Mouse (Mus musculus) embryo, embryonic 11.5 days (tissue): ENCODE results near the gene AW822073.
"Not testable (repeated sequence)": the region's sequence is repeated elsewhere in the genome, so short reads cannot be mapped to it uniquely, and the experiment has no call there.

Experiments
- DNase-seq: peaks from one replicate; pipeline ENCODE4 v3.0.0-alpha.2; 2012; ENCODE audit warnings: low read depth, low spot score

Gene AW822073

DNA sequence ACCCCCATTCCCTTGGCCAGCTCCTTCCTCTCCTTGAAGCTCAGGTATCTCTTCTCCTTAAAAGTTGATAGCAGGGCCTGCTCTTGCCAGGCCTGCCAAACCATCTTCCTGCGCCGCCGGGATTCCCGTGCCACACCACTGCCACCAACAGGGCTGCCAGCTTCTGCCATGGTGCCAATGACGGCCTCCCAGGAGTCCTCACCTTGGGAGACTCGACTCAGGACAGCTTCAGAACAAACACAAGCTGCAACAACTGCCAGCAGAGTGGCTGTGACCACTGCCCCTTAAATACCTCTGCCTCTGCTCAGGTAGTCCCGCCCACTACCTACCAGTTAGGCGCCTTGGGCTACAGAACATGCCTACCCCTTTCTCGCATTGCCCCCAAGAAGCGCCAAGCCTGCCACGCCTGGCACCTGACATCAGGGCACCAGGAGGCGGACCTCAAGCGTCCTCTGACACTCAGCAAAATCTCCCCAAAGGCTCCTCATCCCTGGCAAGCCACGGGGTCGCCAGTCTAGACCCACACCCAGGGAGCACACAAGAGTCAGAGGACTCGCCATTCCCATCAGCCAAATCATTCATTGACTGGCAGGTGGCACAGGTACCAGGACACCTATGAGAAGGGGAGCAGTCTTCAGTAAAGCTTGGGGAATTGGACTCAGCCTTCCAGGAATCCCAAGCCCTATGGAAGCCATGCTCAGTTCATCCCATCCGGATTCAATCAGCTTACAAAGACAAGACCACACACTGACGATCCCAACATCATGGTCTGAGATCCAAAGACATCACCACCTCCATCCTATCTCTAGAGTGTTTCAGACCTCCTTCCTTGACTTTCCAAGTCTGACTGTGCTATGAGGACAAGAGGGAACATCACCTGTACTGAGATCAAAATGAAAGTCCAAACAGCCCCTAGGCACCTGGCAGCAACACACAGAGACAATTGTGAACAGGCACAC is at the start of gene AW822073:
Gene AW822073 (minus strand): TSS at position 104 of the 959 bp plus-strand sequence.
- DNase-seq: not testable (repeated sequence)

DNA sequence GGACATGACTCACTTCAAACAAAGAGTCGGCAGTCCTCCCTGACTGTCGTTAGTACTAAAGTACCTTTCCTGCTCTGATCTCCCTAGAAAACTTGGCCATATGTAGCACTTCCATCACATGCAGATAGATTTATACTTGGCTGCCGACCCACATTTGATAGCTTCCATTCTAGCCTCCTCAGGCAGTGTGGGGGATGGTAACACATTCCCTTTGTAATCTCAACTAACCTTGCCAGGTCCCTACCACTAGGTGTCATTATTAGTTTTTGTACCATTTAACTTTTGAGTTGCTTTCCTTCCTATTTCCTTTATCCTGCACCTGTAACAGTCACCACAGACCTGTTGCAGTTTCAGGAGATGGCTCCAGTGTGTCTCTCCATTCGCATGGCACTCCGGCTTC is 33.7 kb upstream of the AW822073 start:
- DNase-seq: no peak

DNA sequence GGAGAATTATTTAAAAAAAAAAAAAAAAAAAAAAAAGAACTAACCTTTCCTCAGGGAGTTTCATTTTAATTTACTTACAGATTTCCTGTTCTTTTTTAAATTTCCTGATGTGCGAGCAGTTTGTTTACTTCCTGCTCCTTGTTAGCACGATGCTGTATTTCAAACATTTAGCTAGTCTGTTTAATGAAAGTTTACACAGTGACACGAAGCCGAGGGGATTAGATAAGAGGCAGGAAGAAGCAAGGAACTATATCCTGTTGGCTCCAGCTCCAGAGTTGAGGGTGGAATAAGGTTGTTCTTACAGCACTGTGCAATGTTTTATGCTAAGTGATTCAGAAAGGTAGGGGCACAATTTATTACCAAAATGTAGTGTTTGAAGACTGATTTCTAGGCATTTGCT is 31.2 kb upstream of the AW822073 start:
- no peak for DNase-seq

DNA sequence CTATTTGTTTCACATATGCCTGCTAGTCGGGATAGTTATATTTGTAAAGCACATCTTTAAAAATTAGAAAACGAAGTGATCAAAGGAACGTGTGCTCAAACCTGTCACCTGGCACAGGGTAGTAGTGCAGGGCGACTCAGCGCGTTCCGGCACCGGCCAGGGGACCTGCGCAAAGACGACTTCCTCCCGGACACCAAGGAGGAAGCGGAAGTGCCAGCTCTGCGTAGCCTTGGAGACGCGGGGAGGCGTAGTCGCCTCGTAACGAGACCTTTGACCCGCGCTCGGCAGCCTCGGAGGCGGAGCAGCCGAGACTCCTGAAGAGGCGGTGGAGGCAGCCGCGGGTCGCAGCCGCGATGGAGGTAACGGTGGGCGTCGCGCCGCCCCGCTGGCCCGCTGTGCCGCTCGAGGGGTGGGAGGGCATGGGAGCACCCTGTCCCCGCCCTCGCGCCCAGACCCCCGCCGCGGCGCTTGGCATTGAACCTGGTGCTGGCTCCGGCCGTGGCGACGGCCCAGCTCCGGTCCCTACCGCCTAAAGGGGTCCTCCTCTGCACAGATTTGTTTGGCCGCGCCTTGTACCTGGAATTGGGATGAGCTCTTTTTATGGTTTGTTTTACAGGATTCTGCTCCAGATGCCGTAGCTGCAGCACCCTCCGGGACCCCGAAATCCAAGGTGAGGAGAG is 30.6 kb upstream of the AW822073 start, which contains the start of gene Gcc2:
Gene Gcc2 (plus strand): TSS at position 285 of the 680 bp plus-strand sequence.
- peak; percentile 90 for DNase-seq

DNA sequence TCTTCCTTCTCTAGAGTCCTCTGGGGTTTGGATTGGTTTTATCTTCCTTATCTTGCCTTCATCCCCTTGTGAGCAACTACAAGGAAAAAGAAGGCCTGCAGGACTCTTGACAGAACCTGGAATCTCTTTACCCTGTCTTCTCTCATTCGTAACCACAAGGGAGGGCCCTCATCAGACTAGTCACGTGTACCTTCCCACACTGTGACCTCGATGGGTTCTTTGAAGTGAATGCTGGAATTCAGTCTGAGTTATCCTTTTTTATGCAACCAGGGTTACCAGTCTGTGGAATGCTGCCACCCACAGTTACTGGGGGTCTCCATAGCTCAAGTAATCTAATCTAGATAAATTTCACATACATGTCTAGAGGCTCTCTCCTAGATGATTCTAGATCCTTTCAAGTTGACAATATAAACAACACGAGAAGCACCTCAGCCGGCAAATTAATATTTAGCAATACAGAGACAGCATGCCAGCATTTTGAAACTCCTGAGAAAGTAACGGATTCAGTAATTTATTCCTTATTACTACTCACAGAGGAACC is 30.0 kb upstream of the AW822073 start:
- DNase-seq: no peak

DNA sequence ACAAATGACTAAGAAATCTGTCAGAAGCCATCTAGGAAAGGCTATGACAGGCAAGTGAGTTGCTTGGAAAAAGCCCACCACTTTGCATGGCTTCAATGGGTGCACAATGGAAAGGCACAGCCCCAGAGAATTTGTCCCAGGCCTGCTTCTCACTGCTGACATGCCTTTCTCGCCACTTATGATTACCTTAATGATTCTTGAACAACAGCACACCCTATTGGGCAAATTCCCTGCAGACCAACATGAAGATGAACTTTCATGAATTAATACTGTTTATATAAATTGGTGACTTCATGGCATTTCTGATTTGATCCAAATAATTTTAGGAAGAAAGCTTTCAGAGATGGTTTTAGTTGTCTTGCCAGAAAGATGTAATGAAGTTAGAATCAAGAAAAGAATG is 24.8 kb upstream of the AW822073 start:
- DNase-seq: no peak

DNA sequence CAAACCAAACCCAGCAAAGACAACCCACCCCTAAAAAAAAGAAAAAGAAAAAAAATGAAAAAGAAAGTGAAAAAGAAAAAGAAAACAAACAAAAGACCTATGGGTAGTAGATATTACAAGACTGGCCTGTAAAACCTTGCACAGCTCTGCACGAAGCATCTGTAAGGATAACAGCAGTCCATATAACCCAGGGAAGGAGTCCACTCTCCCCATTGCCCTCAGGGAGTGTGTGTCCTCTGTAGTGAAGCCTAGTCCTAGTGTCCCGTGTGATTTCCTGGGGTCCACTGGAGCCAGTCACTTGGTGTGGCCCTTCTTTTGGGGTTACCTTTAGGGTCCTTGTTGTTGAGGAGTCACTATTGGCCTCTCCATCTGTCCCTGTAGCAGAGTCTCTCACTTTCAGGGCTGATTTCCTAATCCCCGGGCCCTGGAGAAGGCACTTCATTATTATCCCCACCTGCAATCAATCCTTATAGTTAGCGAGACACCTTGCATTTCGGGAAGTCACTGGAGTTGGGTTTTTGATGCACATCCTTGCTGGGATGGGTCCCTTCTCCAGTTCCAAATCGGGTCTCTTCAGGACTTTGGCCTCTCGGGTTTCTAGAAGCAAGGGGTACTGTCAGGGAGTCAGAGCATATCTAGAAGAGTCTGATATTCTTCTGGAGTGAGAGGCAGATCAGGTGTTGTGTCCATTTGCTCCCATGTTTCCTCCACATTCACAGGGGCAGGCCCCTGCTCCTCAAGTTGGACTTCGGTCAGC is 14.4 kb upstream of the AW822073 start:
- DNase-seq: not testable (repeated sequence)

DNA sequence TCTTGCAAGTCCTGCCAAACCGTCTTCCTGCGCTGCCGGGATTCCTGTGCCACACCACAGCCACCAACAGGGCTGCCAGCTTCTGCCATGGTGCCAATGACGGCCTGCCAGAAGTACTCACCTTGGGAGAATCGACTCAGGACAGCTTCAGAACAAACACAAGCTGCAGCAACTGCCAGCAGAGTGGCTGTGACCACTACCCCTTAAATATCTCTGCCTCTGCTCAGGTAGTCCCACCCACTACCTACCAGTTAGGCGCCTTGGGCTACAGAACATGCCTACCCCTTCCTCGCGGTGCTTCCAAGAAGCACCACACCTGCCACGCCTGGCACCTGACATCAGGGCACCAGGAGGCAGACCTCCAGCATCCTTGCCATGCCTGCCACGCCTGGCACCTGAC is 11.9 kb upstream of the AW822073 start, which contains the start of gene Gm4981:
Gene Gm4981 (minus strand): TSS at position 89 of the 400 bp plus-strand sequence.
- DNase-seq: no peak

DNA sequence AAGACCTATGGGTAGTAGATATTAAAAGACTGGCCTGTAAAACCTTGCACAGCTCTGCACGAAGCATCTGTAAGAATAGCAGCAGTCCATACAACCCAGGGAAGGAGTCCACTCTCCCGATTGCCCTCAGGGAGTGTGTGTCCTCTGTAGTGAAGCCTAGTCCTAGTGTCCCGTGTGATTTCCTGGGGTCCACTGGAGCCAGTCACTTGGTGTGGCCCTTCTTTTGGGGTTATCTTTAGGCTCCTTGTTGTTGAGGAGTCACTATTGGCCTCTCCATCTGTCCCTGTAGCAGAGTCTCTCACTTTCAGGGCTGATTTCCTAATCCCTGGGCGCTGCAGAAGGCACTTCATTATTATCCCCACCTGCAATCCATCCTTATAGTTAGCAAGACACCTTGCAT is 10.3 kb upstream of the AW822073 start:
- DNase-seq: not testable (repeated sequence)

DNA sequence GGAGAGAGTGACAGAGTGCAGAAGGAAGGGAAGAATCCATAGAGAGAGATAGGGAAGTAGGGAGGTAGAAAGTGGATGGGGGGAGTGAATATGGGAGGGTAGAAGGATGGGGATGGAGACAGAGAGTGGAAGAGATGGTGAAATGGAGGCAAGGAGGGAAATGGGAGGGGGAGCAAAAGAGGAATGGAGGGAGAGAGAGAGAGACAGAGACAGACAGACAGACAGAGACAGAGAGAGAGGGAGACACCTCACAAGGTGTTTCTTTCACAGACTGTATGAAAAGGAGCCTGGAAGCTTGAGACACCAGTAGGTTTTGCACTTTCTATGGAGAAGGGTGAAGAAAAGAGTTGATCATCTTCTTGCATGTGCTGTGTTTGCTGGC is 9.0 kb upstream of the AW822073 start:
- DNase-seq: not testable (repeated sequence)

DNA sequence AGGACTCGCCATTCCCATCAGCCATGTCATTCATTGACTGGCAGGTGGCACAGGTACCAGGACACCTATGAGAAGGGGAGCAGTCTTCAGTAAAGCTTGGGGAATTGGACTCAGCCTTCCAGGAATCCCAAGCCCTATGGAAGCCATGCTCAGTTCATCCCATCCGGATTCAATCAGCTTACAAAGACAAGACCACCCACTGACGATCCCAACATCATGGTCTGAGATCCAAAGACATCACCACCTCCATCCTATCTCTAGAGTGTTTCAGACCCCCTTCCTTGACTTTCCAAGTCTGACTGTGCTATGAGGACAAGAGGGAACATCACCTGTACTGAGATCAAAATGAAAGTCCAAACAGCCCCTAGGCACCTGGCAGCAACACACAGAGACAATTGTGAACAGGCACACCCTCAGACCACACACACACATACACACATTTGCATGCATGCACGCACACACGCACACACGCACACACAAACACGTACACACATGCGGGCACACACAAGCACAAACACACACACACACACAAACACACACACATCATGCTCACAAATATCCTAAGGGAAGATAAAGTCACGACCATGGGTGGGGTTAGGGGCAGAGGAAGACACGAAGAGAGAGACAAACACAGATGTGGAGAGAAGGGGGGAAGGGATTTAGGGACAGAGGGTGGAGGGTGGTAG is 8.5 kb upstream of the AW822073 start:
- DNase-seq: not testable (repeated sequence)

DNA sequence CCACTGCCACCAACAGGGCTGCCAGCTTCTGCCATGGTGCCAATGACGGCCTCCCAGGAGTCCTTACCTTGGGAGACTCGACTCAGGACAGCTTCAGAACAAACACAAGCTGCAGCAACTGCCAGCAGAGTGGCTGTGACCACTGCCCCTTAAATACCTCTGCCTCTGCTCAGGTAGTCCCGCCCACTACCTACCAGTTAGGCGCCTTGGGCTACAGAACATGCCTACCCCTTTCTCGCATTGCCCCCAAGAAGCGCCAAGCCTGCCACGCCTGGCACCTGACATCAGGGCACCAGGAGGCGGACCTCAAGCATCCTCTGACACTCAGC is 7.9 kb upstream of the AW822073 start, which contains the start of gene Duxf3:
Gene Duxf3 (minus strand): TSS at position 35 of the 329 bp plus-strand sequence.
- not testable (repeated sequence) for DNase-seq

DNA sequence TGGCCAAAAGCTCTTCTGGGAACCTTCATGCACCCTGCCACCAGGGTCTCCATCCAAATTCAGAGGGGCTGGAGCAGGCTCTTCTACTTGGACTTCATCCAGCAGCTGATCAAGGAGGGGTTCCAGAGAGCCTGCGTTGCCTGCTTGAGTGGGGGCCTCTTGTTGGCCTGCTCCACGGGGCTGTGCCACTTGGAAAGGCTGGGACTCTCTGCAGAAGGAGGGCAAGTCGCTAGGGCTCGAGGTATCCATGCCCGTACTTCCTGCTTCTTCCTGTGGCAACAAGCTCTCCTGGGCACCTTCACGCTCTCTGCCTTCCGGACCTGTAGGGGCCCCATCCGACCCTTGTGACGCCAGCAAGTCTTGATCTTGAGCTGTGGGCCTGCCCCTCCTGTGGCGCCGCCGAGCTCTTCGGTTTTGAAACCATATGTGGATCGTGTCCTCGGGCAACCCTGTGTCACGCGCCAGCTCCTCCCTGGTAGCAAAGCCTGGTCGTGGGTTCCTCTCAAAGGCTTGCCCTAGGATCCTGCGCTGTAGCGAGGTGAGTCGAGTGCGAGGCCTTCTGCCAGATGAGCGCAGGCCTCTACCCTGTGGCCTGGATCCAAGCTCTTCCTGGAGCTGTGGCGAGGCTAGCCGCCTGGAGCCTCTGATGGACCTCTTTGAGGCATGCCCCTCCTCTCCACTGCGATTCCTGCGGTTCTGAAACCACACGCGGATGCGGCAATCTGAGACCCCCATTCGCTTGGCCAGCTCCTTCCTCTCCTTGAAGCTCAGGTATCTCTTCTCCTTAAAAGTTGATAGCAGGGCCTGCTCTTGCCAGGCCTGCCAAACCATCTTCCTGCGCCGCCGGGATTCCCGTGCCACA is 7.3 kb upstream of the AW822073 start:
- not testable (repeated sequence) for DNase-seq

DNA sequence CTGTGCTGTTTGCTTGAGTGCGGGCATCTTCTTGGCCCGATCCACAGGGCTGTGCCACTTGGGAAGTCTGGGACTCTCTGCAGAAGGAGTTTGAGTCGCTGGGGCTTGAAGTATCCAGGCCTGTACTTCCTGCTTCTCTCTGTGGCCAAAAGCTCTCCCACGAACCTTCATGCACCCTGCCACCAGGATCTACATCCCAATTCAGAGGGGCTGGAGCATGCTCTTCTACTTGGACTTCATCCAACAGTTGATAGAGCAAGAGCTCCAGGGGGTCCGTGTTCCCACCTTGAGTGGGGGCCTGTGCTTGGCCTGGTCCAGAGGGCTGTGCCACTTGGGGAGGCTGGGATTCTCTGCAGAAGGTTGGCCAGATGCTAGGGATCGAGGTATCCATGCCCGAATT is 6.4 kb upstream of the AW822073 start:
- not testable (repeated sequence) for DNase-seq

DNA sequence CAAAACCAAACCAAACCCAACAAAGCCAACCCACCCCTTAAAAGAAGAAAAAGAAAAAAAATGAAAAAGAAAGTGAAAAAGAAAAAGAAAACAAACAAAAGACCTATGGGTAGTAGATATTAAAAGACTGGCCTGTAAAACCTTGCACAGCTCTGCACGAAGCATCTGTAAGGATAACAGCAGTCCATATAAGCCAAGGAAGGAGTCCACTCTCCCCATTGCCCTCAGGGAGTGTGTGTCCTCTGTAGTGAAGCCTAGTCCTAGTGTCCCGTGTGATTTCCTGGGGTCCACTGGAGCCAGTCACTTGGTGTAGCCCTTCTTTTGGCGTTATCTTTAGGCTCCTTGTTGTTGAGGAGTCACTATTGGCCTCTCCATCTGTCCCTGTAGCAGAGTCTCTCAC is 5.3 kb upstream of the AW822073 start:
- not testable (repeated sequence) for DNase-seq

DNA sequence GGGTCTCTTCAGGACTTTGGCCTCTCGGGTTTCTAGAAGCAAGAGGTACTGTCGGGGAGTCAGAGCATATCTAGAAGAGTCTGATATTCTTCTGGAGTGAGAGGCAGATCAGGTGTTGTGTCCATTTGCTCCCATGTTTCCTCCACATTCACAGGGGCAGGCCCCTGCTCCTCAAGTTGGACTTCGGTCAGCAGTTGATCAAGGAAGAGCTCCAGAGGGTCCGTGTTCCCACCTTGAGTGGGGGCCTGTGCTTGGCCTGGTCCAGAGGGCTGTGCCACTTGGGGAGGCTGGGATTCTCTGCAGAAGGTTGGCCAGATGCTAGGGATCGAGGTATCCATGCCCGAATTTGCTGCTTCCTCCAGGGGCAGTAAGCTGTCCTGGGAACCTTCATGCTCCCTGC is 3.1 kb upstream of the AW822073 start:
- not testable (repeated sequence) for DNase-seq

DNA sequence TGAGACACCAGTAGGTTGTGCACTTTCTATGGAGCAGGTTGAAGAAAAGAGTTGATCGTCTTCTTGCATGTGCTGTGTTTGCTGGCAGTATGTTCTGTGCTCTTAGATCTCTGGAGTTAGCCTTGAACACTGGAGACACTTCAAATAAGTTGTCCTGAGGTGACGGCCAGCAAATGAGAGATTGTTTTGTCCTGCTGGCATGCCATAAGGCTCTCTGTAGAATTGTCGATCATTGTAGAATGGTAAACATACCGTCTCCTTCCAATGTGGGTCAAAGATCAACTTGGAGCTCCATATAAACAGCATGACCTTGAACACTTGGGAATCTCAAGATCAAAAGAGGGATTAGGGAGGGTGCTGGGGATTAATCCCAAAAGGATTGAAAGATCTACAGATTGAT is 1.6 kb upstream of the AW822073 start:
- DNase-seq: not testable (repeated sequence)

DNA sequence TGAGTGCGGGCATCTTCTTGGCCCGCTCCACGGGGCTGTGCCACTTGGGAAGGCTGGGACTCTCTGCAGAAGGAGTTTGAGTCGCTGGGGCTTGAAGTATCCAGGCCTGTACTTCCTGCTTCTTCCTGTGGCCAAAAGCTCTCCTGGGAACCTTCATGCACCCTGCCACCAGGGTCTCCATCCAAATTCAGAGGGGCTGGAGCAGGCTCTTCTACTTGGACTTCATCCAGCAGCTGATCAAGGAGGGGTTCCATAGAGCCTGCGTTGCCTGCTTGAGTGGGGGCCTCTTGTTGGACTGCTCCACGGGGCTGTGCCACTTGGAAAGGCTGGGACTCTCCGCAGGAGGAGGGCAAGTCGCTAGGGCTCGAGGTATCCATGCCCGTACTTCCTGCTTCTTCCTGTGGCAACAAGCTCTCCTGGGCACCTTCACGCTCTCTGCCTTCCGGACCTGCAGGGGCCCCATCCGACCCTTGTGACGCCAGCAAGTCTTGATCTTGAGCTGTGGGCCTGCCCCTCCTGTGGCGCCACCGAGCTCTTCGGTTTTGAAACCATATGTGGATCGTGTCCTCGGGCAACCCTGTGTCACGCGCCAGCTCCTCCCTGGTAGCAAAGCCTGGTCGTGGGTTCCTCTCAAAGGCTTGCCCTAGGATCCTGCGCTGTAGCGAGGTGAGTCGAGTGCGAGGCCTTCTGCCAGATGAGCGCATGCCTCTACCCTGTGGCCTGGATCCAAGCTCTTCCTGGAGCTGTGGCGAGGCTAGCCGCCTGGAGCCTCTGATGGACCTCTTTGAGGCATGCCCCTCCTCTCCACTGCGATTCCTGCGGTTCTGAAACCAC is 541 bp downstream of the AW822073 start:
- not testable (repeated sequence) for DNase-seq

DNA sequence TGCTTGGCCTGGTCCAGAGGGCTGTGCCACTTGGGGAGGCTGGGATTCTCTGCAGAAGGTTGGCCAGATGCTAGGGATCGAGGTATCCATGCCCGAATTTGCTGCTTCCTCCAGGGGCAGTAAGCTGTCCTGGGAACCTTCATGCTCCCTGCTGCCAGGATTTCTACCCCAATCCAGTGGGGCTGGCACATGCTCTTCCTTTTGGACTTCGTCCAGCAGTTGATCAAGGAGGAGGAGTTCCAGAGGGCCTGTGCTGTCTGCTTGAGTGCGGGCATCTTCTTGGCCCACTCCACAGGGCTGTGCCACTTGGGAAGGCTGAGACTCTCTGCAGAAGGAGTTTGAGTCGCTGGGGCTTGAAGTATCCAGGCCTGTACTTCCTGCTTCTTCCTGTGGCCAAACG is 1.6 kb downstream of the AW822073 start:
- DNase-seq: not testable (repeated sequence)
